Mouse (Mus musculus) thymus, adult 2 months (tissue): Measurements from ENCODE around the gene Erc1.

ENCODE experiments used
- CTCF ChIP-seq: fragments of 200-500 bp; IDR thresholded peaks from 2 replicates; pipeline ENCODE4 v1.5.1; 2012; ENCODE audit warnings: mild to moderate bottlenecking, control low read depth, low read length, moderate library complexity, borderline replicate concordance; ENCODE audit not compliant: control insufficient read depth, poor library complexity, insufficient read depth; ENCODE audit errors: extremely low read depth
- POLR2A ChIP-seq: fragments of 200-500 bp; IDR thresholded peaks from 2 replicates; pipeline ENCODE4 v1.6.1; 2012; ENCODE audit warnings: mild to moderate bottlenecking, low read length, control low read depth, moderate library complexity; ENCODE audit not compliant: control insufficient read depth, poor library complexity, insufficient read depth; ENCODE audit errors: extremely low read depth

- no peak for TF ChIP-seq POLR2A
- TF ChIP-seq CTCF = no peak
Observed at GRCm38 (mm10) chr6:119543456-119543802, 304.5 kb downstream of the Erc1 start.
